Mouse (Mus musculus): ENCODE data around the gene Ndufa7.
"Not testable (repeated sequence)": the region's sequence is repeated elsewhere in the genome, so short reads cannot be mapped to it uniquely, and the experiment has no call there.

Ndufa7 gene

GRCm38 (mm10) chr17:33811142-33811516, 13.2 kb upstream of the Ndufa7 start:
- no peak for DNase-seq (ENCODE audit: low spot score in 2 of 2)

DNA sequence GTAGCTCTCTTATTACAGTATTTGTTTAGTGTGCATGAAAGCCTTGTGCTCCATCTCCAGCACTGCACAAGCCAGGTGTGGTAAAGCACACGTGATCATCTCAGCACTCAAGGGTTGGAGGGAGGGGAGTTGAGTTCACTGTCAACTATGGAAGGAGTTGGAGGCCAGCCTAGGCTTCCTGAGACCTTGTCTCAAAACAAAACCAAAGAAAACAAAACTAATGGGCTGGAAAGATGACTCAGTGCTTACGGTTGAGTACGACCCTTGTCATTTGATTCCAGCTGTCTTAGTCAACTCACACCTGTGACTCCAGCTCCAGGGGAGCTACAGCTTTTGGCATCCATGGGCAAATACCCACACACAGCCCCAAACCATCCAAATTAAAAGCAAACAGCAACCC, 11.9 kb upstream of the Ndufa7 start:
- DNase-seq (ENCODE audit: low spot score in 2 of 2), result no peak

DNA sequence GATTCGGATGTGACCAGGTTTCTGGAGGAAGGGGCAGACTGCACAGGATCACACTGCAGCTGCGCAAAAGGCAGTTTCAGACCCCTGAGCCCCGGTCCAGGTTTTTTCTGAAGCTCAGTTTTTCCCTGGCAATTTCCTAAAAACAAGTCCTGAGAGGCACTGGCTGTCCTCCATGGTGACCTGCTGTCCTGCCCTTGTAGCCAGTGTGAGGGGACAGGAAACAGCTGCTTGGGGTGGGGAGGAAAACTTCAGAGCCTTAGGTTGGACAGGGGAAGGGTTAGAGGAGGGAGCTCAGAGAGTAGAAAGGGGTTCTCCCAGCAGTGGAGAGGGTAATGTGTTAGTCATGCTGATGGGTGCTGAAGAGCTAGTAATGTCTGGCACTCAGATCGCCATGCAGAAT, 11.4 kb upstream of the Ndufa7 start:
- no peak for DNase-seq (ENCODE audit: low spot score in 2 of 2)

DNA sequence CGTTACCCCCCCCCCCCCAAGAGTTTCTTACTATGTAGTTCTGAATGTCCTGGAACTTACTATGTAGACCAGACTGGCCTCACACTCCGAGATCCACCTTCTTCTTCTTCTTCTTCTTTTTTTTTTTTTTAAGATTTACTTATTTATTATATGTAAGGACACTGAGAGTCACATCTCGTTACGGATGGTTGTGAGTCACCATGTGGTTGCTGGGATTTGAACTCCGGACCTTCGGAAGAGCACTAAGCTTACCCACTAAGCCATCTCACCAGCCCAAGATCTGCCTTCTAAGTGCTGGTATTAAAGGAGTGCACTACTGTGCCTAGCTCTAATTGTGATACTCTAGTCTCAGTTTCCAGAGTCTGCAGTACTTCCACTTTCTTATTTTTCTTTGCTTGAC, 9.0 kb upstream of the Ndufa7 start:
- no peak for DNase-seq (ENCODE audit: low spot score in 2 of 2)

DNA sequence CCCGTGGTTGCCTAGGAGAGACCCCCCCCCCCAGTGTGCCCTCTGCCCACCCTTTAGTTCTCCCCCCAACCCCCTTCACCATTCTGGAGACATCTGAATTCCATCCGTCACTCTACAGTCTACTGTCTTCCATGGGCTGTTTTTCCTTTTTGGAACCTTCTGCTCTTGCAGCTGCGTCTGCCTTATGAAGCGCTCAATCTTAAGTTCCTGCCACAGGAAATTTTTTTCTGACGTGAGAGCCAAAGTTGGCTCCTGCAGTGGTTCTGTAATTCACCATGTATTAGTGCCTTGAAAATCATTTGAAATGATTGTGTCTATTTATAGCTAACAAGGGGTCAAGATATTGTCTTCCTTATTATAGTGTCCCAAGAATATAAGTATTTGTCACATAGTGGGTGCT, 7.8 kb upstream of the Ndufa7 start:
- DNase-seq (ENCODE audit: low spot score in 2 of 2), result no peak

- DNase-seq (ENCODE audit: low spot score in 2 of 2), result peak; percentile 83 to 87
Observed at GRCm38 (mm10) chr17:33817184-33817968, 7.0 kb upstream of the Ndufa7 start.

GRCm38 (mm10) chr17:33817969-33818643, 6.3 kb upstream of the Ndufa7 start:
- DNase-seq (ENCODE audit: low spot score in 2 of 2), result no peak

GRCm38 (mm10) chr17:33822436-33822959, 1.9 kb upstream of the Ndufa7 start:
- DNase-seq (ENCODE audit: low spot score in 2 of 2), result no peak

DNA sequence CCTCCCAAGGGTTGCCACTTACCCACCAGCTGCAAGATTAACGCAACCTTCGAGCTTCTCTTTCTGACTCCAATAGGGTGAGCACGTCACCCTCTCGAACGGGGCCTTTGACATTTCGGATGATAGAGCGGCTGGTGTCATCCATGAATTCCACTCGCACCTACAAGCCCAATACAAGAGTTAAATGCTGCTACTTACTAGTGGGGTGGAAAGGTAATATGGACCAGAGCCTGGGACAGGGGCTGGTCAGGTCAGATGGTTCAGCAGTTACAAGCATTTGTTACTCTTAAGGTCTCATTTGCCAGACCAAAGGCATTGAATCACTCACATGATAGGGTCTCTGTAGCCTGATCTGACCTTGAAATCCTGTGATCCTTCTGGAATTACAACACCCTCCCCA, 1.2 kb upstream of the Ndufa7 start:
- DNase-seq (ENCODE audit: low spot score in 2 of 2), result not testable (repeated sequence)

GRCm38 (mm10) chr17:33824997-33825330, 592 bp downstream of the Ndufa7 start:
- not testable (repeated sequence) for DNase-seq (ENCODE audit: low spot score in 2 of 2)

DNA sequence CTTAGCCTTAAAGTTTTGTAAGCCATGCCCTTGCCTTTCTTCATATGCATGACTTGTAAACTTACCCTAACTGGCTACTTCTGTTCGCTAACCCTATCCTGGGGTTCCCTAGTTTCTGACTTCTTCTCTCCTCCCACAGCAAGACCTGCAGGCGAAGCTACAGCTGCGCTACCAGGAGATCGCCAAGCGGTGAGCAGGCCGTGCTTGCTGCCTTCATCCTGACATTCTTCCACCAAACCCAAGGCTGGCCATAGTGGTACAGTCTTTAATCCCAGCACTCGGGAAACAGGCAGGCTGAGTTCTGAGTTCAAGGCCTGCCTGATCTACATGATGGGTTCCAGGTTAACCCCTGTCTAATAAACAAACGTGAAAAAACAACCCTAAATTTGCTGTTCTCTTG, 1.1 kb downstream of the Ndufa7 start:
- DNase-seq (ENCODE audit: low spot score in 2 of 2), result no peak

GRCm38 (mm10) chr17:33826850-33827249, 2.5 kb downstream of the Ndufa7 start:
- DNase-seq (ENCODE audit: low spot score in 2 of 2), result peak in 1 of 2 experiments; percentile 78

- no peak for DNase-seq (ENCODE audit: low spot score in 2 of 2)
Observed at GRCm38 (mm10) chr17:33828892-33829291, 4.5 kb downstream of the Ndufa7 start.

DNA sequence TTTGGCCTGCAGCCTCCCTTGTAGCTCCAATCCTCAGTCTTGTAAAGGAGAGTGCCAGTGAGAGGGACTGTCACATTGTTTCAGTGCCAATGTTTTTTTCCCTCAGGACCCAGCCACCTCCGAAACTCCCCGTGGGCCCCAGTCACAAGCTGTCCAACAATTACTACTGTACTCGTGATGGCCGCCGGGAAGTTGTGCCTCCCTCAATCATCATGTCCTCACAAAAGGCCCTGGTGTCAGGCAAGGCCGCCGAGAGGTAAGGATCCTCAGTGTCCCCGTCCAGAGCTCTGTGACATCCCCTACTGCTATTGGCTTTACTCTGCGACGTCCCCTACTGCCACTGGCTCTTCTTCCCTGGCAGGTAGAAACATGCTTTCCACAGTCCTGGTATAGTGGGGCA, 5.2 kb downstream of the Ndufa7 start:
- no peak for DNase-seq (ENCODE audit: low spot score in 2 of 2)

DNA sequence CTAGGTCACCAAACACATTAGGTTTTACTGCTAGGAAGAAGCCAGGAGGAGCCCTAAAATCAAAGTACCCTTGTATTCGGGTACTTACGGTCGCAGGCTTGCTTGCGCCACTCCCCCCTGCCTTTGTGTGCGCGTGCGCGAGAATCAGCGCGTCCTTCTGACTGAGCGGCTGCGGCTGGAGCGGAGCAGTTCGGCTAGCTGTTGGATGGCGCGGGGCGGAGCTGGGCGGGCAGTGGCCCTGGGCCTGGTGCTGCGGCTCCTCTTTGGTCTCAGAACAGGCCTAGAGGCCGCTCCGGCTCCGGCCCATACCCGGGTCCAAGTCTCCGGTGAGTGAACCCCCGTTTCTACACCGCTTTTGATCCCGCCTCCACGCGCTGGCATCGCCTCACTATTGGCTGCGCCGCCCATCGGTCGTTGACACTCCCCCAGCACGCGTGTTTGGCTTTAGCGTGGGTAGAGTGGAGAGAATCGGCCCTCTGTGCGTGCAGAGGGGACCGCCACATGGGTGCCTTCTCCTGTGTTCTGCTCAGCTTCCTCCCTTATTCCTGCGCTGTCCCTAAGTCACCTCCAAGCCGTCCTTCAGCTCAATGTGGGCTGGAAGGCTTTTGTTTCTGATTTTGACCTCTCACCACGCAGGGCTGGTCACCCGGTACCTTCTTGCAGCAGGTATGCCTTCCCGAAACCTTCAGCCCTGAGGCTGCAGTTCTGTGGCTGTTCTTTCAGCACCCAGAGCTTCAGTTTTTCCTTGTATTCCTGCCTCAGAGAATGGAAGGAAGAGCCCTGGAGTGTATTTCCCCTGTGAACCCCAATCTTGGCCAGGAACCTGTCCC, 18.8 kb downstream of the Ndufa7 start, which contains the start of gene Cd320:
TSS of gene Cd320 (plus strand) at position 126 of the 830 bp plus-strand sequence.
- peak; percentile 77 to 93 for DNase-seq (ENCODE audit: low spot score in 2 of 2)

DNA sequence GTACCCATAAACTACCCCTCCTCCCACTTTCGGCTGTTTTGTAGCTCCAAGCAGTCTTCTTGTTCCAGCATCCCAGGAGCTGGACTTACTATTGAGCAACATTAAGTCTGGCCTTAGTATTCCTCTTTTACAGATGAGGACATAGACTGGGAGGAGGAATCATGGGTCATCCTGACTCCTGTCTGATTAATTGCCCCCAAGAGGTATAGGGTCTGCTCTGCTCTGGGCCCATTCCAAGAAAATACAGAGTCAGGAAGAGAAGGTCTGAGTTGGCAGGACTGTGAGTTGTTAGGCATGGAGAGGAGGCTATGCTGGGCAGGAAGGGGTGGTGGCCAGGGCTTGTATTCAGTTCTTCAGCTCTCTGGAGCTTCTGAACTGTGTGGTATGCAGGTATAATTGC, 19.8 kb downstream of the Ndufa7 start:
- no peak for DNase-seq (ENCODE audit: low spot score in 2 of 2)

DNA sequence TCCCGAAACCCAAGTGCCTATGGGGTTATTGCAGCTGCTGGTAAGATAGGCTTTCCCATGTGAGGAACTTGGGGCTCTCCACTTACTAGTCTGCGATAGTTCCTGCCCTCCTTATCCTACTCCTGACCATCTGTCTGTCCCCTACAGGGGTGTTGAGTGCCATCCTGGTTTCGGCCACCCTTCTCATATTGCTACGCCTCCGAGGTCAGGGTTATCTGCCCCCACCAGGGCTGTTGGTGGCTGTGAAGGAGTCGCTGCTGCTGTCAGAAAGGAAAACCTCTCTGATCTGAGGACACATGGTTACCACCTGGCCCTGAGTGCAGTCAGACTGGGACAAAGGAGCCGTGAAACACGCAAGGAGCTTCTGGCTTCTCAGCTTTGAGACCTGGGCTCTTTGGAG, 23.8 kb downstream of the Ndufa7 start:
- no peak for DNase-seq (ENCODE audit: low spot score in 2 of 2)

DNA sequence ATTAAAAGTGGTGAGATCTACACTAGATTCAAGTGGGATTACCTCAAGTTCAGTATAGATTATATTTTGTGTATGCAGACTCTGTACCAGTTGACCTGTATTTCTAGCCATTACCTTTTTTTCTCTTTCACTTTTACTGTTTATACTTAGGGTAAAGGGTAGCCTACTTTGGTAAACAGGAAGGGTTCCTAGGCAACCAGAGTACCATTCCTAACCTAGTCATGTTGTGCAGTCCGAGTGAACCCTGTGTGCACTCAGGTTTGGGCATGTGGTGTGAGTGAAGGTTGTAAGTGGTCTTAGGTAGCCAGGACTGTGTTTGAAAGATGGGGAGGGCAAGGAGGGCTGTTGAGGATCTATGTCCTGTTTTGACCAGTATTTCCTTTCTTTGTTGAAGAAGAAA, 27.0 kb downstream of the Ndufa7 start:
- no peak for DNase-seq (ENCODE audit: low spot score in 2 of 2)

GRCm38 (mm10) chr17:33857816-33858215, 33.4 kb downstream of the Ndufa7 start:
- no peak for DNase-seq (ENCODE audit: low spot score in 2 of 2)

- DNase-seq (ENCODE audit: low spot score in 2 of 2), result peak; percentile 86 to 91
Observed at GRCm38 (mm10) chr17:33865330-33866030, 41.1 kb downstream of the Ndufa7 start.

GRCm38 (mm10) chr17:33873537-33873936, 49.2 kb downstream of the Ndufa7 start, which contains the start of gene Gm7029:
Gm7029 (plus strand) TSS chr17:33873837.
- DNase-seq (ENCODE audit: low spot score in 2 of 2), result not testable (repeated sequence)

GRCm38 (mm10) chr17:33874411-33874810, 50.0 kb downstream of the Ndufa7 start:
- DNase-seq (ENCODE audit: low spot score in 2 of 2), result no peak

Measured in left cerebral cortex, adult 9 months (tissue).